Mouse (Mus musculus): ENCODE measurements around the gene Zfp87.

Zfp87 gene

DNA sequence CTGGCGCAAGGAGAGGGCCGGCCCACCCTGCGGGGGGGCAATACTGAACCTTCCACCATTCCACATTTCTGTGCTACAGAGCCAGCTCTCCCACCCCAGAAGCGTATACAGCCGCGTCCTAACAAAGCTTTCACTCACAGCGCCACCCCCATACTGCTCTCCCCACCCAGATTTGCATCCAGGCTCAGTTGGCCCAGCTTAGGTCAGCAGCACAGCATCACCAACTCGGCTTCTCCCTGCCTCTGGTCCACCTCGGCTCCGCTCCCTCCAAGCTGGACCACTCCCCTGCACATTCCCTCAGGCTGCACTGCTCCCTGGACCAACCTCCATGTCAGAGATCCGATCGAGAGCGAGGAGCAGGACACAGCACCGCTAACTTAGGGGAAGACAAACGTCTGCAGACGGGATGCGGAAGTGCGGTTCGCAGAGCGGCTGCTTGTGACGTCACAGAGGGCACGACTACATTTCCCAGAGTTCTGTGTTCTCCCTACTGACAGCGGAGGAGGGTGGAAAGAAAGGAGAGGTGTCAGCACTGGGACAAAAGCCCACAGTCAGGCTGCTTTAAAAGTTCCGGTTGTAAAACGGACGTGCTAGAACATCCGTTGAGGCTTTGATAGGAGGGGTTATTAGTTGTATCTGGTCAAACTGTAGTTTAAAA is at the start of gene Zfp87, which contains the start of gene Gm26965:
Gene Zfp87 (minus strand): TSS at position 425 of the 658 bp plus-strand sequence.
Gene Gm26965 (minus strand): TSS at position 399 of the 658 bp plus-strand sequence.
- DNase-seq (ENCODE audit: low spot score): peak; percentile 87

DNA sequence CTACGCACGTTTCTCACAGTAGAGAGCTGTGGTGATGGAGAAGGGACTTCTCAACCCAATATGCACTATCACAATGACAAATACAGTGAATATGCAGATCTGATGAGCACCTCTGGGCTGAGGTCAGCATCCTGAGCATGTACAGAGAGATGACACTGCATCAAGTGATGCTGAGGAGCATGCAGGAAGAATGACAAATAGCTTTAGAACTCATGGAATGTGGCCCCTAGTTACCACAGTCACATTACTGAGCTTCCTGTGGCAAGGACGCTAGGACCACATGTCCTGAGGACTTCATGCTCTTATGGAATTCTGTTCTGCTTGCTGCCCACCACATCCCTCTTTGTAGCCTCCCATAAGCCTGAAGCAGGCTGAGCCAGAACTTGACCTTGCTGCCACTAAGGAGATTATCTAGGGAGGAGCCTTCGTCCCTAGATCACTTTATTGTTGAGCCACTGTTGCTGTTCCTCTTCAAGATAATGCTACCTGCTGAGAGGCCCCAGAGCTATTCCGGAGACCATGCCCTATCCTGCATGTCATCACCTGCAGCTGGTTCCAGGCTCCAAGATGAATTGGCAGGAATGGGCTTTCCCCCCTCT is 46.7 kb upstream of the Zfp87 start:
- no peak for DNase-seq (ENCODE audit: low spot score)

DNA sequence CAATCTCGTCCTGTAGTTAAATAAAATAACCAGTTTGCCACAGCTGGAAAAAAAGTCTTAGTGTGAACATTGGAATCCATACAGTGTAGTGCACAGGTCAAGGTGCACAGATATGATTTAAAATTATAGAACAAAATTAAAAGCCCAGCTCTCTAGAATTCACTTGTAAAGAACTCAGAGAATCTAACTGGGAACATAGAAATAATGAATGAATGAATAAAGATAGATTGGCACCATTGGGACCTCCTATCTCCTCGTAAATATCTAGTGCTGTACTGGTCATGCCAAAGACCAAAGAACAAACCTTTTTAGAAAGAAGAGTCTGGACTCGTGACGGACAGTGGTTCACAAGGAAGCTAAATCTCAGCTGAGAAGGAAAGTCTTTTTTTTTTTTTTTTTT is 27.8 kb upstream of the Zfp87 start, which contains the start of gene Zfp748:
Gene Zfp748 (minus strand): TSS at position 101 of the 400 bp plus-strand sequence.
- DNase-seq (ENCODE audit: low spot score): no peak

DNA sequence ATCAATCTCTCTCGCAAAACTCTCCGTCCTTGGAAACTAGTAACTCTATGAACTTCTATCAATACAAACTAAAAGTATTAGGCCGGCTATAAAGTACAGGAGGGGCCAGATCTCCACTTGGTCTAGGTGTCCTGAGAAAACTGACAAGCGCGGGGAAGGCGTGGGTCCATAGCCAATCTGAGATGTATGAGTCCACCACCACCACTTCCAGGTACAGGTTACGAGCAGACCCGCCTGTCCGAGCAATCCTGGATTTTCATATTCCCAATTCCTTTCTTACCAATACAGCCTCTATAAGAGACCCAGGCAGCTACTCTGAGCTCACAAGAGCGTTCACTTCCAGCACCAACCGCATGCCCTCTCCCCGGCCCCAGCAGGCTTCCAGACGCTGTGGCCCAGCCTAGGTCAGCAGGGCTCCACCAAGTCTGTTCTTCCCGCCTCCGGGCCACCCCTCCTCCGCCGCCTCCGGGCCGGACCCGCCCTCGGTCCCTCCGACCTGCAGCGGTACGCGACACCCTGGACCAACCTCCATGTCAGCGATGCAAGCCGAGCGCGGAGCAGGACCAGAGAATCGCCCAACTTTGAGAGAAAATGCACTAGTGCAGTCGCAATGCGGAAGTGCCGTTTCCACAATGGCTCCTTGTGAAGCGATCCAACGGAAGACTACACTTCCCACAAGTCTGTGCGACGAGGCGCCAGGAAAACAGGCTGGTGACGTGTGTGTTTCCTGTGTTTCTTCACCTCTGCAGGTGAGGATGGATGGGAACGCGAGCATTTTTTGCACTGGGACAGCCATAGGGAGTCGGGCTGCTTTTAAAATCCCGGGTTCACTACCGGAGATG is 26.7 kb upstream of the Zfp87 start:
- DNase-seq (ENCODE audit: low spot score): peak; percentile 68

DNA sequence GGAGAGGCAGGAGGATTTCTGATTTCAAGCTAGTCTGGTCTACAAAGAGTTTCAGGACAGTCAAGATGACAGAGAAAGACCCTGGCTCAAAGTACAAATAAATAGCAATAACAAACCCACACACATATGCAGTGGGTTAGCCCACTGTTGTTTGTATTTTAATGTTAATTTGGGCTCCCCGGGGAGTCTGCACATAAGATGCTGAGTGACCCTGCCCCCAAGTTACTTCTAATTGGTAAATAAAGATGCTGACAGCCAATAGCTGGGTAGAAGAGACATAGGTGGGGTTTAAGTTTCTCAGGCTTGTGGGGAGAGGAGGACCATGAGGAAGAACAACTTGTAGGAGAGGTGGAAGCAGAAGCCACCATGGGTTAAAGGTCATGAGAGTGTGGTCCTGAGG is 20.0 kb upstream of the Zfp87 start:
- DNase-seq (ENCODE audit: low spot score): no peak

DNA sequence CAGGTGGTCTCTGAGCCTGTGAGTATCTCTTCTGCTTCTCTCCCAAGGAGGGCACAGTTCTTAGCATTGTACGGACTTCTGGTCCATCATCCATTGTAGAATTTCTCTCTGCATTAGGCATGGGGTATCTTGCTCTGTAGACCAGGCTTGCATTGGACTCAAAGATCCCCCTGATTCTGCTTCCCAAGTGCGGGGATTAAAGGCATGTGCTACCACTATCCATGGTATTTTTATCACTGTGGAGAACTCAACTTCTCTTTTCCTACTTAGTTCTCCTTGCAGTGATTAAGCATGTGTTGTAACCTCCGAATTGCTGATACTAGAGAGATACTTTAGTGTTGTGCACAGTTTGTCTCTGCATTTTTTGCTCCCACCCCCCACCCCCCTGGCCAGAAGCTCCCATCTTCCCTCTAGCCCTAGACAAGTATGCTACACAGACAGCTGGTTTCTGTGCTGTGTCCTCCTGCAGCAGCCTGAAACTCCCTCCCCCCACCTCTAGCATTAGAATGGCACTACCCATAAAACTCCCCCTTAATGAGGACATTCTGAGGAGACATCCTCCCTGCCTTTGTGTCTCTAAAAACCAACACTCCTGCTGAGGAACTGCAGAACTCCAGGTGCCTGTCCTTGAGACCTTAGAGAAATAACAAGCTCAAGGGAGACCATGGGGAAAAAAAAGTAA is 1.2 kb upstream of the Zfp87 start:
- no peak for DNase-seq (ENCODE audit: low spot score)

DNA sequence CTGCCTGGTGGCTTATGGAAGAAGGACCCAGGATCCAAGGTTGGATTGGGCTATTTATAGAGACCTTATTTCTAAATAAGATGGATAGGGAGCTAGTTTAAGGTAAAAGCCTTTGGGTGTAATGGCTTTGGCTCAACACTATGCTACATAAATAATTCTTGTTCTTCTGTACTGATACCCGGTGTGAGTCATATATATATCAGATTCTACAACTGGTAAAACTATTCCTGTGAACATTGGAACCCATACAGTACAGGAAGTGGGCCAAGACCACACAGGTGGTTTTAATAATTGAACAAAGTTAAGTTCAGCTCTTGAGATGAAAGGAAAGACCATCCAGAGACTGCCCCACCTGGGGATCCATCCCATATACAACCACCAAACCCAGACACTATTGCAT is 25.1 kb downstream of the Zfp87 start:
- DNase-seq (ENCODE audit: low spot score): no peak

DNA sequence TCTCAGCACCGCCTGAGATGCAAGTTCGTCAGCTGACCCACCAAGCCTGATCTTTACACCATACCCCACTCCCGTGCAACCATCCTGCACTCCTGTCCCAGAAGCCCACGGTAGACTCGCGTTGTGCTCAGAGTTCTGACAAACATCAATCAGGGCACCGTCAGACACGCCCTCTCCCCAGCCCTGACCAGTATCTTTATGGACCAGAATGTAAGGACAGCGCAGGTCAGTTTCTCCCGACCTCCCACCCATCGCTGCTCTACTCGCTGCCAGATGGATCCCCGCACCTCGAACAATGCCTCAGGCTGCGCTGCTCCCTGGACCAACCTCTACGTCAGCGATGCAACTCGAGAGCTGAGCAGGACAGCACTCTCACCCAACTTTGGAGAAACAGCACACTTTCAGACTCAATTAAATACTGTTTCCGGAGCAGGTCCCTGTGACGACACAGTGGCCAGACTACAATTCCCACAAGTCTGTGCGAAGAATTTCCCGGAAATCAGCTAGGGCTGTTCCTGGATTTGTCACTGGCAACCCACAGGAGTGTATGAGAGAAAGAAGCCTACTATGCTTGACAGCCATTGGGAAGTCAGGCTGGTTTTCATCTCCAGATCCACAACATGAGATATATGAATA is 25.8 kb downstream of the Zfp87 start, which contains the start of gene Zfp58:
Gene Zfp58 (minus strand): TSS at position 472 of the 636 bp plus-strand sequence.
- DNase-seq (ENCODE audit: low spot score): peak; percentile 73

DNA sequence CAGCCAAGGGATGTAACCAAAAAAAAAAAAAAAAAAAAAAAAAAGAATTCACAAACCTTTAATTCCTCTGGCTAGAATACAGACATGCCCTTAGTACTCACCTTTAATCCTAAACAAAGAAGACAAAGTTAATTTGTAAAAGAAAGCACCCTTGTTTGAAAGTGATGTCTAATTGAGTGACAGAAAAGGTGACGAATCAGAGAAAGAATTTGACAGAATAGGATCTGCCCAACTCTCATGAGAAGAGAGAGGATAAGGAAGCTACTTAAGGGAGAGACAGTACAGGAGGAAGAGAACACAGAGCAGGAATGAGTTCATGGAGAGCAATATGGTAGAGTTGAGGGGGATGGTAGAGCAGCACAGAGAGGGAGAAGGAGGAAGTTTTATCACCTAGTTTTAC is 30.3 kb downstream of the Zfp87 start:
- DNase-seq (ENCODE audit: low spot score): no peak

DNA sequence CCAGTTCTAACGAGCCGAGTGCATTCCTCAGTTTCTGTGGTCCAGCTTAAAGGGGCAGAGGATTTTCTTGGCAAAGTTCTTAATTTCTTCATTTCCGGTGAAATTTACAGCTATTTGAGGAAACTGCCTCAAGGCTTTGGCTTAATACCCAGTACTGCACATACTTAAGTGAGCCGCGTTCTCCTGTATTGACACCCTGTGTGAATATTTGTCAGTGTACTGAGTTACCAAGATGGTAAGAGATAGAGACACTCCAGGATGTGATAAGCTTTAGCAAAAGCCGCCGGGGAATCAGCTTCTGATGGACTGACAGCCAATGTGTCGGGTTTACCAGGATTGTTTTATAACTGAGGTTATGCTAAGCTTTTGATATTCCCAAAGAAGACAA is 41.6 kb downstream of the Zfp87 start:
- DNase-seq (ENCODE audit: low spot score): no peak

DNA sequence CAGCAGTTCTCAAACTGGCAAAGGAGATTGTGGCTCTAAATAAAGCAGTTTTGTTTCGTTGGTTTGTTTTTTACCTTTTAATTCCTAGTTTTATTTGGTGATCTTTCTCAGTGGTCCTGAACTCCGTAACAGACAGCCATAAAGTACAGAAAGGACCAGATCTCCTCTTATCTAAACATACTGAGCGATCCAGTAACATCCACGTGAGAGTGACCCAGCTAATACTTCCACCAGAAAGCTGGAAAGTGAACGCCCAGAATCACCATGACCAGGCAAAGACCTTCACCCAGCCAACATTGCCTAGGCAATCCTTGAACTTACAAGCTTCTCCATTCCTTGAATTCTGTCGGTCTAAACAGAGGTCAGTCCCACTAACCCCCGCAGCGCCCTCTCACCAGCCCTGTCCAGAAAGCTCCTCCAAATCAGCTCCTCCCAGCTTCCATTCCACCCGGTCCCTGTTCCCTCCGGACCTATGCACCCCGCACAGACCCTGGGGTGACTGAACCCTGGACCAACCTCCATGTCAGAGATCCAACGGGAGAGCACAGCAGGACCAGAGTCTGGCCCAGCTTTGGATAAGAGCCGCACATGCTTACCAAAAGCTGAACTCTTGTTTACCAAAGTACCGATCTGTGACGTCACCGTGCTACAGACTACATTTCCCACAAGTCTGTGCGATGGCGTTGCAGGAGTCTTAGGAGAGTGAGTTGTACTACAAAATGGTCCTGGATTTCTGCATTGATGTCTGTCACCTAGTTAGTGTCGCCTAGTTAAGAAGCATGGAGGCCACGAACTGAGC is 42.2 kb downstream of the Zfp87 start, which contains the start of gene Zfp874b:
Gene Zfp874b (minus strand): TSS at position 634 of the 799 bp plus-strand sequence.
- DNase-seq (ENCODE audit: low spot score): peak; percentile 69

DNA sequence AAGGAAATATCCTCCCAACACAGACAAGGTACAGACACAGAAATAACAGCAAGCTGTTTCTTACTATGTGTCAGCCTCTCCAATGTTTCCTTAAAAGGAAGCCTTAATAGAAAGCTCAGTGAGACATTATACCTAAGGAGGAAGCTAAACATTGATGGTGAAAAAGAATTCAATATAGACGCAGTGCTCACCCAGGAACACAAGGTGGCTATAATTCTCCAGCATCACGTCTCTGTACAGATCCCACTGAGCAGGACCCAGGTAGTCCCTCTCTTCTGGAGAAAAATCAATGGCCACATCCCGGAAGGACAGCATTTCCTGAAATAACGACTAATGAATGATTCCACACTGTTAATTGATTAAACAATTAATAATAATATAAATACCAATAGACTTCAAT is 44.4 kb downstream of the Zfp87 start:
- no peak for DNase-seq (ENCODE audit: low spot score)

DNA sequence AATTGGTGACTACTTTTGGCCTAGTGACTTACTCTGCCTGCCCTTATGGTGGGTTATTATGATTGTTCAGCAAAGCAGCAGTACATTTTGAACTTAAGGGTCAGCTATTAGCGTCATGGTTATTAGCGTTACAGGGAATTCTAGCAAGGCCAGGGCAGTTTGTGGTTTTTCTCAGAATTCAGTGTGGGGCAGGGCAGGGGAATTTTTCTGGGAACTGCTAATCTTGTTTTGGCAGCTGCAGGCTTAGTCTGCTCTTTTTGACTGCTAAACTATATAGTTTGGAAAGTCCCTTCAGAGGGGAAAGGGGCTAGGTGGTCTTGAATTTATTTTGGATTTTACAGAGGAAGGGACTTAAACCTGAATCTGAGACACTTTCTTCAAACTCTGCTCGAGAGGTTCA is 56.7 kb downstream of the Zfp87 start:
- DNase-seq (ENCODE audit: low spot score): no peak
